Mouse (Mus musculus) gastrocnemius, postnatal 4 days (tissue): ENCODE measurements at regions not wholly inside any gene's neighbourhood (a gene's known extent, or its start where the extent isn't known, plus 50 kb on each side); places are given as distances from the start of the nearest gene placed in this dataset.
A peak's percentile ranks its signal among the peaks of the same experiment; 100 is the strongest.

ENCODE experiments used
- DNase-seq, 2 experiments: peaks; one replicate each; pipeline ENCODE4 v3.0.0; 2021 to 2022; ENCODE audit warnings: low spot score in 2 of 2, mixed read lengths in 2 of 2

- peak in 1 of 2 experiments; percentile 14 for DNase-seq
Measured at GRCm38 (mm10) chr2:148622216-148622615, 50.2 kb upstream of the Nxt1 start.

GRCm38 (mm10) chr2:148611911-148612310 is 60.5 kb upstream of the Nxt1 start:
- no peak for DNase-seq

GRCm38 (mm10) chr2:148605425-148605930 is 66.9 kb upstream of the Nxt1 start:
- no peak for DNase-seq

GRCm38 (mm10) chr2:148603951-148604350 is 68.5 kb upstream of the Nxt1 start:
- DNase-seq: no peak

- no peak for DNase-seq
Measured at GRCm38 (mm10) chr2:148603315-148603714, 69.1 kb upstream of the Nxt1 start.

GRCm38 (mm10) chr2:148599498-148599897 is 72.9 kb upstream of the Nxt1 start:
- DNase-seq: no peak

- no peak for DNase-seq
Measured at GRCm38 (mm10) chr2:148596966-148597365, 75.4 kb upstream of the Nxt1 start.

- no peak for DNase-seq
Measured at GRCm38 (mm10) chr2:148585721-148586335, 86.6 kb upstream of the Nxt1 start.

- DNase-seq: no peak
Measured at GRCm38 (mm10) chr2:148582208-148582607, 90.2 kb upstream of the Nxt1 start.

- no peak for DNase-seq
Measured at GRCm38 (mm10) chr2:148581666-148582065, 90.7 kb upstream of the Nxt1 start.

- DNase-seq: peak in 1 of 2 experiments; percentile 19
Measured at GRCm38 (mm10) chr2:148580286-148580966, 92.0 kb upstream of the Nxt1 start.

GRCm38 (mm10) chr2:148579564-148579963 is 92.8 kb upstream of the Nxt1 start:
- no peak for DNase-seq

GRCm38 (mm10) chr2:148579027-148579426 is 93.4 kb upstream of the Nxt1 start:
- DNase-seq: no peak

- no peak for DNase-seq
Measured at GRCm38 (mm10) chr2:148578176-148578575, 94.2 kb upstream of the Nxt1 start.

- no peak for DNase-seq
Measured at GRCm38 (mm10) chr2:148575433-148575832, 97.0 kb upstream of the Nxt1 start.

GRCm38 (mm10) chr2:148572165-148572564 is 100.2 kb upstream of the Nxt1 start:
- DNase-seq: peak; percentile 42 to 67

- no peak for DNase-seq
Measured at GRCm38 (mm10) chr2:148571616-148572015, 100.8 kb upstream of the Nxt1 start.

- no peak for DNase-seq
Measured at GRCm38 (mm10) chr2:148571018-148571417, 101.4 kb upstream of the Nxt1 start.

GRCm38 (mm10) chr2:148567930-148568481 is 104.4 kb upstream of the Nxt1 start:
- no peak for DNase-seq

GRCm38 (mm10) chr2:148563390-148563789 is 109.0 kb upstream of the Nxt1 start:
- DNase-seq: no peak

GRCm38 (mm10) chr2:148562041-148562440 is 110.4 kb upstream of the Nxt1 start:
- DNase-seq: no peak

GRCm38 (mm10) chr2:148560013-148560773 is 112.2 kb upstream of the Nxt1 start:
- no peak for DNase-seq
